Mouse (Mus musculus): Measurements from ENCODE around the gene Cadm2. TPM values are rescaled to one million over a fixed set of nuclear protein-coding genes. Genes with fewer than 3 reads are reported as not detected.

Gene Cadm2
- polyA plus RNA-seq, 1 experiment from 2014 or later, result 0.25 TPM

DNA sequence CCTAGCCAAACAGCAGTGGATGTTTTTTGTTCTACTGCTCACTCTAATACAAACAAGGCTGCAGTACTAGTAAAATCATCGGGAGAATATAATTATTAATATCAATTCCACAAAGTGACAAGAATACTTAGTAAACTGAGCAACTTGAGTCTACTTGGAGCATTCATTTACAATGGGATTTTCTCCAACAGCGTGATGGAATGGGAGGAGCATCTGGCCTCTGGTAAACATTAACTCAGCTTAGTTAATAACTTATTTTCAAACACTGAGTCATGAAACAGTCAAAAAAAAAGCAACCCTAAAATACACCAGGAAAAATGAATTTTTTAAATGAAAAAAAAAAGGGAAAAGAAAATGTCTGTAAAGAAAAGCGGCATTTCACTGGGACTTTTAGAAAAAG is 12.2 kb downstream of the Cadm2 start:
- H3K27me3 ChIP-seq (replicated peaks), result no peaks in the 10 kb centered on the region
- no peaks in the 10 kb centered on the region for H3K4me1 ChIP-seq
- 76% methylated on average over 3 of the region's 3 CpGs for WGBS
- no peaks in the 10 kb centered on the region for H3K36me3 ChIP-seq
- H3K9ac ChIP-seq, result no peak overlapping the region
- no peak overlapping the region for H3K4me3 ChIP-seq
- no peak overlapping the region for H3K27ac ChIP-seq (replicated peaks)
- H3K9me3 ChIP-seq, result no peaks in the 10 kb centered on the region
- no peak for ATAC-seq (ENCODE audit: extremely low read depth, insufficient number of reproducible peaks, low FRiP score, low TSS enrichment)
- no peak overlapping the region for H3K4me2 ChIP-seq

DNA sequence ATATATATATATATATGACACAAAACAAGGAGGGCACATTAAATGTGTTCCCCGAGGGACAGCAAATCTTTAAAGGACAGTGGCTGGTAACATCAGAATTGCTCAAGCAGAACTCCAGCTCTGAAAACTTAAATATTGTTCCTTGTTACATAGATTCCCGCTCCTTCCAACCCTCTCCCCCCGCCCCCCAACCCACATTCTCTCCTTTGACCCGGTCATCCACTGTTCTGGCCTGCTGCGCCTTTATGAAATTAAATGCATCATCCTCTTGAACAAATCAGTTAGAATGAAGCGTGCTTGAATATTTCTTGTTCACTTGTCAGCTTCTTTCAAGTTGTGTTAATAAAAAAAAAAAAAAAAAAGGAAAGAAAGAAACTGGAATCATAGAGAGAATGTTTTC is 15.0 kb downstream of the Cadm2 start:
- Histone ChIP-seq H3K27me3 (replicated peaks) (no peaks in the 10 kb centered on the region), H3K27ac (replicated peaks) (no peak overlapping the region), H3K4me2 (no peak overlapping the region), H3K9me3 (no peaks in the 10 kb centered on the region), H3K36me3 (no peaks in the 10 kb centered on the region), H3K4me3 (no peak overlapping the region), H3K9ac (no peak overlapping the region), H3K4me1 (no peaks in the 10 kb centered on the region)
- no peak for ATAC-seq (ENCODE audit: extremely low read depth, insufficient number of reproducible peaks, low FRiP score, low TSS enrichment)
- 78% methylated on average over 6 of the region's 6 CpGs for WGBS

DNA sequence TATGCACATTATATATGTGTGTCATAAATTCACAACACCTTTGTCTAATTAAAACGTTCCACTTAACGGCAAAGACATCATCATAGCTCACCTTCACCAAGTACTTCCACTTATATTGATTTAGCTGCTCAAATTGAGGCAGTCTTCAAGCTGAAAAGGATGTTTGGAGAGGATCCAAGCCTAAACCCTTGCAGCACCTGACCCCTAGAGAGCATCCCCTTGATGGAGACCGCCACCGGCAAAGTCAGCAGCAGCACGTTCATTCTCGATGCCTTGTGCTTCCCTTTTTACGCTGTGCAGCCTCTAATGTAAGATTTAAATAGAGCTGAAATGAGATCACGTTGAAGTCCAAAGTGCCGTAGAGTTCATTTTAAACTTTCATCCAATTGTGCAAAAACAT is 20.7 kb downstream of the Cadm2 start:
- H3K36me3 ChIP-seq, result no peaks in the 10 kb centered on the region
- no peaks in the 10 kb centered on the region for H3K9me3 ChIP-seq
- H3K4me3 ChIP-seq, result no peak overlapping the region
- no peak overlapping the region for H3K27ac ChIP-seq (replicated peaks)
- no peak for ATAC-seq (ENCODE audit: extremely low read depth, insufficient number of reproducible peaks, low FRiP score, low TSS enrichment)
- H3K4me2 ChIP-seq, result no peak overlapping the region
- H3K27me3 ChIP-seq (replicated peaks), result no peaks in the 10 kb centered on the region
- 83% methylated on average over 9 of the region's 9 CpGs for WGBS
- H3K9ac ChIP-seq, result no peak overlapping the region
- no peaks in the 10 kb centered on the region for H3K4me1 ChIP-seq

DNA sequence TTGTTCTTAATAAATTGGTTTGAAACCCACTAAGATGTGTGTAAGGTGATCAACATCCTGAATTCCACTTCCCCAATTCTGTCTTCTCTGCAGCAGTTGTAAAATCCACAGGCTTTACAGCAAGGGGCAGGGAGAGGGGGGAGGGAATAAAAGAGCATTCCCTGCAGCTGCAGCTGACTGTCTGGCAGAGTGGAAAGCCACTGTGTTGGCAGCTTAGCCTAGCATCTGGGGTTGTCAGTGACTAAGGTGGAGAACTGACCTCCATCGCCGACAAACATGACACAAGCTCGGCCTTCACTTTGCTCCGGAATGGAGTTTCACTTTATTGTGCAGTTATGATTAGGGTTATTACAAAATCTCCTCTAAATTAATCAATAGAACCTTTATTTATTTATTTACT is 21.9 kb downstream of the Cadm2 start:
- Histone ChIP-seq H3K27me3 (replicated peaks) (no peaks in the 10 kb centered on the region), H3K36me3 (no peaks in the 10 kb centered on the region), H3K9me3 (no peaks in the 10 kb centered on the region), H3K27ac (replicated peaks) (no peak overlapping the region), H3K4me2 (no peak overlapping the region), H3K9ac (no peak overlapping the region), H3K4me3 (no peak overlapping the region), H3K4me1 (no peaks in the 10 kb centered on the region)
- WGBS, result 72% methylated on average over 4 of the region's 4 CpGs
- ATAC-seq (ENCODE audit: extremely low read depth, insufficient number of reproducible peaks, low FRiP score, low TSS enrichment), result no peak

DNA sequence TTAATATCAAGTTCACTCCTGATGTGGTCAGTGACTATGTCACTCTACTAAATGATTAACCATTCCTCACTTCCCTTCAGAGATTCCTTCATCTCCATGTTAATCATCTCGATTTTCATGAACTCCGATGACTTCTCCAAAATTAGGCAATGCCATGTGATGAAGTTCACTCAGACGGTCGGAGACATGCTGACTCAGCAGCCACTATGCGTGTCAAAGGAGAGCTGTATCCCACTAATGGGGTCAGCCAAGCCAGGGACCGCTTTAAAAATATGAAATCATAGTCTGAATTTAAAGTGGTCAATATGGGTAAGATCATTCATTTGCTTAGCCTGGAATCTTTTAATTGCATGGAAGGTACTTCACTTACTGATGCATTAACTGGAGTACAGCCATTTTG is 29.7 kb downstream of the Cadm2 start:
- Histone ChIP-seq H3K9me3 (no peaks in the 10 kb centered on the region), H3K27ac (replicated peaks) (no peak overlapping the region), H3K4me1 (no peaks in the 10 kb centered on the region), H3K9ac (no peak overlapping the region), H3K4me2 (no peak overlapping the region), H3K36me3 (no peaks in the 10 kb centered on the region), H3K27me3 (replicated peaks) (no peaks in the 10 kb centered on the region), H3K4me3 (no peak overlapping the region)
- no peak for ATAC-seq (ENCODE audit: extremely low read depth, insufficient number of reproducible peaks, low FRiP score, low TSS enrichment)
- 73% methylated on average over 6 of the region's 6 CpGs for WGBS

DNA sequence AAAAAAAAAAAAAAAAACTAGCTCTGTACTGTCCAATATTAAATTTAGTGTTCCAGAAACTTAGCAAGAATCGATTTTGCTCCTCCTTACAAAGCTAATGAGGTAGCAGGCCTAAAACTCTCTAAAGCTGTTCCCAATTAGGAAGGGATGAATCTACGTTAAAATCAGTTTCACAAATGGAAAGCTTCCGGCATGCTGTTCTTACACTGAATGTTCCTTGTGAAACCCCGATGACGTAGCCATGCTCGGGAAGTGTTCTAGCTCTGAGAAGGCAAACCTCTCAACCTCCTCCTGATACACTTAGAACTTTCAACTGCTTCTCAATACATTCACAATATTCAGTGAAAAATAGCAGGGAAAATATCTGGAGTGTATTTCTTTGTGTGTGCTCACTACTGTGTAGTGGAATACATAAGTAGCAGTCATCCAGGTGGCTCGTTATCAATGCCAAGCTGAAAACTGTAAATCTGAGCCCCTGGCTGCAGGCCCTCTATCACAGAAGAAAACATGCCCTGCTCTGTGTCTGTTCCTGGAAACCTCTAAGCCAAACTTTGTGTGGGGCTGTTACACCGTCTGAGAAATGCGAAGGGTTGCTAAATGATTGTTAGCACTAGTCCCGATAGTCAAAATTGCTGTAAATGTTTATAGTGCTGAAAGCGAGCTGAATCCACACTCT is 41.7 kb downstream of the Cadm2 start:
- no peak overlapping the region for H3K4me2 ChIP-seq
- no peak overlapping the region for H3K27ac ChIP-seq (replicated peaks)
- H3K36me3 ChIP-seq, result no peaks in the 10 kb centered on the region
- H3K9ac ChIP-seq, result no peak overlapping the region
- no peaks in the 10 kb centered on the region for H3K9me3 ChIP-seq
- no peak for ATAC-seq (ENCODE audit: extremely low read depth, insufficient number of reproducible peaks, low FRiP score, low TSS enrichment)
- 74% methylated on average over 11 of the region's 11 CpGs for WGBS
- H3K4me1 ChIP-seq, result no peaks in the 10 kb centered on the region
- H3K27me3 ChIP-seq (replicated peaks), result no peaks in the 10 kb centered on the region
- H3K4me3 ChIP-seq, result no peak overlapping the region

DNA sequence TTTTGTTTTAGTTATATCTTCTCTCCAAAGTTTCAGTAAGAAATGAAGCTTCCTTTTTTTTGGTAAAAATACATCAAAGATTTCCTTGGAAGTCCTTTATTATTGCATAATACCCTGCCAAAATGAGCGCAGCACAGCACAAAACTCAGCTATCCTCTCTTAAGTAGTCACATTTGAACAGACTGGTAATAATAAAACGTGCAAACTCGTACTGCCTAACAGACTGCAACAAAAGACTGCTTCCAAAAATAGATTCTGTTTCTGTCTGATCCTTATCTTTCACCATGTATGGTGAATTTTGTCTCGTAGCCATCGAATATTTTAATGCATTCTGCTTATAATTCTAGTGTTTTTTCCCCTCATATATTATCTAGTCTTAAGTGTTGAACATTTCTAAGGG is 45.2 kb downstream of the Cadm2 start:
- no peak overlapping the region for H3K4me2 ChIP-seq
- no peaks in the 10 kb centered on the region for H3K9me3 ChIP-seq
- no peaks in the 10 kb centered on the region for H3K4me1 ChIP-seq
- WGBS, result 51% methylated on average over 5 of the region's 5 CpGs
- no peak overlapping the region for H3K4me3 ChIP-seq
- no peaks in the 10 kb centered on the region for H3K36me3 ChIP-seq
- ATAC-seq (ENCODE audit: extremely low read depth, insufficient number of reproducible peaks, low FRiP score, low TSS enrichment), result no peak
- H3K27ac ChIP-seq (replicated peaks), result no peak overlapping the region
- H3K27me3 ChIP-seq (replicated peaks), result no peaks in the 10 kb centered on the region
- H3K9ac ChIP-seq, result no peak overlapping the region

DNA sequence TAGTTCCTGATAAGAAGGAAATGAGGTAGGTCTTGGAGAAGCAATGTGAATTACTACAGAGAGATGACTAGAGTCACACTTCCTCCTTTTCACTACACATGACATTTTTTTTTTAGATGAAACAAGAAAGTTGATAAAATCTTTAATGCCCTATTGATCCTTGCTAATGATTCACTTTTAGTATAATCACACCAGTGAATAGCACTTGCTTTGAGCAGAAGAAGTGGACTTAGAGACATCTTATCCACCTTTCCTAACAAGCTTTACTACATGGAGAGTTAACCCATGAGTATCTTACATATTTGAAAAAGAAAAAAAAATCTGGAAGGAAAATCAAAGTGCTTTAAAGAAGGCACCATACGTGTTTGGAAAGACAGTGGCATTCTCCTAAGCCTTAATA is 93.7 kb downstream of the Cadm2 start:
- Histone ChIP-seq H3K9ac (no peak overlapping the region), H3K27ac (replicated peaks) (no peak overlapping the region), H3K4me2 (no peak overlapping the region), H3K9me3 (no peaks in the 10 kb centered on the region), H3K4me3 (no peak overlapping the region), H3K4me1 (no peaks in the 10 kb centered on the region), H3K27me3 (replicated peaks) (no peaks in the 10 kb centered on the region), H3K36me3 (no peaks in the 10 kb centered on the region)
- 73% methylated on average over 1 of the region's 1 CpGs for WGBS
- no peak for ATAC-seq (ENCODE audit: extremely low read depth, insufficient number of reproducible peaks, low FRiP score, low TSS enrichment)

DNA sequence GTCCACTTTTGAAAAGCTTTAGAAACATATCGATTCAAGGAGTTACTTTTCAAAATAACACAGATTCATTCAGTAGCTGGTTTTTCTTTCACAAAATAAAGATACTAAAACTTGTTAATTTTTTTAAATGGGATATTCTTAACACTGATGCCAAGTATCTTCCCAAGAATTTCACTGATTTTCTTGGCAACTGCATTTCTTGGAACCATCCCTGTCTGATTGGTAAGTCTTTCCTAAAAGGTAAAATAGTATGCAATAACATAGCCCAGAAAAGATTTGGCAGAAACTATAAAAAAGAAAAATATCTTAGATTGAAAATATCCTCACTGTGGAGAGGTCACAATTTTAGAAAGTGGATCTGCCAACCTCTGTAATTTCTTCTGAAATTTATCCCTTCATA is 95.8 kb downstream of the Cadm2 start:
- no peaks in the 10 kb centered on the region for H3K27me3 ChIP-seq (replicated peaks)
- no peak overlapping the region for H3K4me3 ChIP-seq
- no peak overlapping the region for H3K4me2 ChIP-seq
- H3K9me3 ChIP-seq, result 0 out of 2 replicates have a peak, but pooled peaks cover 4% of the 10 kb centered on the region
- no peaks in the 10 kb centered on the region for H3K4me1 ChIP-seq
- H3K36me3 ChIP-seq, result no peaks in the 10 kb centered on the region
- no peak overlapping the region for H3K9ac ChIP-seq
- 79% methylated on average over 1 of the region's 1 CpGs for whole genome bisulfite sequencing
- no peak overlapping the region for H3K27ac ChIP-seq (replicated peaks)
- ATAC-seq (ENCODE audit: extremely low read depth, insufficient number of reproducible peaks, low FRiP score, low TSS enrichment), result no peak

DNA sequence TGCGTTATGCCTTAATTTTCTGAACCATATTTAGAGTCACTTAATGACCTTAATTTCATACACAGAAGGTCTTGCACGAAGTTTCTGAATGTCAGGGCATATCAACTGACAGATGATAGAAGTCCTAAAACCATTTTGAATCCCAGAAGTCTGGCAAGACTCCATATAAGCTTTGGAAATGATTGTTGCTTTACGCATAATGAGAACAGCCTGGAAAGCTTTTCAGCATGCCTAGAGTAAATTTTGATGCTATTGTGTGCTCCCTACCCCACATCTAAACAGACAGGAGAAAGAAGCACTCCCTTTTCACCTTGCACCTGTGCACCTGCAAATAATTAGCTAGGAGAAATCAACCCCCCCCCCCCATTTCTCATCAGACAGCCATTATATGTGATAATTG is 102.4 kb downstream of the Cadm2 start:
- Histone ChIP-seq H3K9me3 (0 out of 2 replicates have a peak, but pooled peaks cover 4% of the 10 kb centered on the region), H3K27ac (replicated peaks) (no peak overlapping the region), H3K4me3 (no peak overlapping the region), H3K27me3 (replicated peaks) (no peaks in the 10 kb centered on the region), H3K4me1 (no peaks in the 10 kb centered on the region), H3K4me2 (no peak overlapping the region), H3K36me3 (no peaks in the 10 kb centered on the region), H3K9ac (no peak overlapping the region)
- 66% methylated on average over 3 of the region's 3 CpGs for WGBS
- ATAC-seq (ENCODE audit: extremely low read depth, insufficient number of reproducible peaks, low FRiP score, low TSS enrichment), result no peak

DNA sequence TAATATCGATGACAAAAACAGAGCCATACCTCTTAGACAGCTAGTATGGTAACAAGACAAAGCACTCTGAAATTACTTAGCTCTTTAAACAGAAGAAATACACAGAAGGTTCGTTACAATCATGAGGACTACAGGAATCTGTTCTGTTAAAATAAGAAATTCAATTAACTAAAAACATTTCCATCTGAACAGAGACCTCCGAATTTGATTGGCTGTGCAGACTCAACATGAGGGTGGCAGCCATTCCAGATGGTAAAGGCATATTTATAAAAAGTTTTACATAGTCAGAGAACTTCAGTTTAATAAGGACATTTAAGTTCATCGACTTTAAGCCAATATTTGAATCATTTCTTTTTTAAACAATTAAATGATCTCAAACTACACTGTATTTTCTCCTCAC is 105.2 kb downstream of the Cadm2 start:
- no peaks in the 10 kb centered on the region for H3K4me1 ChIP-seq
- no peak overlapping the region for H3K27ac ChIP-seq (replicated peaks)
- no peak overlapping the region for H3K4me3 ChIP-seq
- no peak for ATAC-seq (ENCODE audit: extremely low read depth, insufficient number of reproducible peaks, low FRiP score, low TSS enrichment)
- no peaks in the 10 kb centered on the region for H3K36me3 ChIP-seq
- no peaks in the 10 kb centered on the region for H3K9me3 ChIP-seq
- H3K27me3 ChIP-seq (replicated peaks), result no peaks in the 10 kb centered on the region
- H3K4me2 ChIP-seq, result no peak overlapping the region
- H3K9ac ChIP-seq, result no peak overlapping the region
- WGBS, result 66% methylated on average over 4 of the region's 4 CpGs

DNA sequence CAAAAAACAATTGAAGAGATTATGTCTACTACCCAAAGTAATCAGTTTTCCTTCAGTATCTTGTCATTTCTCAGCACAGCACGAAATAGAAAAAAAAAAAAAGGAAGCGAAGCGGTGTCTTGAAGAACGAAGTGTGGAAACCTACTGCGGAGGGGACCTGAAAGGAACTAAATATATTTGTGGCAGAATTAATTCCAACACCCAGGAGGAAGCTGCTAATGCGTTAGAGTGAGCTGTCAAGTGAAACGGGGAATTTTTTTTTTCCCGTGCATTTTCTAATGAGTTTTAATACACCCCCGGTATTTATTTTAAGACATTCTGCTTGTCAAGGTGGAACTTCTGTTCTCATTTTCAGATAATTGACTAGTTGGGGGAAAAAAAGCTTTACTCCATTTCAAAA is 111.6 kb downstream of the Cadm2 start:
- Histone ChIP-seq H3K27me3 (replicated peaks) (no peaks in the 10 kb centered on the region), H3K9ac (no peak overlapping the region), H3K4me2 (no peak overlapping the region), H3K27ac (replicated peaks) (no peak overlapping the region), H3K4me1 (no peaks in the 10 kb centered on the region), H3K9me3 (no peaks in the 10 kb centered on the region), H3K36me3 (no peaks in the 10 kb centered on the region), H3K4me3 (no peak overlapping the region)
- no peak for ATAC-seq (ENCODE audit: extremely low read depth, insufficient number of reproducible peaks, low FRiP score, low TSS enrichment)
- 80% methylated on average over 9 of the region's 9 CpGs for WGBS
